Mouse (Mus musculus) thymus, postnatal 10 days (tissue): ENCODE results near the gene Zfpl1.
"Not testable (repeated sequence)": the region's sequence is repeated elsewhere in the genome, so short reads cannot be mapped to it uniquely, and the experiment has no call there.

Experiments used
- DNase-seq, 2 experiments: peaks; one replicate each; pipeline ENCODE4 v3.0.0; 2021; ENCODE audit warnings: low spot score in 2 of 2

Gene Zfpl1

DNA sequence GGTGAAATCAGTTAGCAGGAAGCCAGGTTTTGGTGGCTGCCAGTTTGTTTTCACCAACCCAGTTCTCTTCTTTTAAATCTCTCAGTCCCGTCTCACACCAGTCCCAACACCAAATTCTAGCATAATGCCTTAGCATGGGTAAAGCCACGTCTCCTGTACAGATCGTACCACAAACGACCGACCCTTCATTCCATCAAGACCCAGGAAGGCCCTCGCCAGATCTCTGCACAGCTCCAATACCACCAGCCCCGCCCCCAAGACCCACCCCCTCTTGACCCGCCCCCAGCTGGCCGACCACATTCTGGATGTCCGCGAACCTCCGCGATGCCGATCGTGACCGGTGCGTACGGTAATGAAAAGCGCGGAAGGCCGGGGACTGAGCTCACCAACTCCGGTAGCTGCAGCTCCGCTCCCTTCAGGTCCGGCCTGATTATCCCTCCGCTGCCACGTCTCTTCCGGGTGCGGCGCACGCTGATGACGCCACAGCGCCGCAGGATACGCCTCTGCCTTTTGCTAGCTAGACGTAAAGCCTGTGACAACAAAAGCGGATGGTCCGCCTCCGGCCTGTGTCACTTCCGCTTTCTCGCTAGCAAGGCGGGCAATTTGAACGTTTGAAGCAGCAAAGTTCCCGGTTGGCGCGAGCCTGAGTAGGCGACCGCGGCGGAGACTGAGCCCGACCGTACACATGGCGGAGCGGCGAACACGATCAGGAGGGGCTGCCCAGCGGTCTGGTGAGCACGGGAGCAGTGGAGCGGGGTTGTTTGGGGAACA, at the start of gene Zfpl1, which contains the start of gene Cdca5:
TSS of gene Zfpl1 (minus strand) at position 479 of the 771 bp plus-strand sequence.
TSS of gene Cdca5 (plus strand) at position 506 of the 771 bp plus-strand sequence.
- peak; percentile 94 to 96 for DNase-seq

DNA sequence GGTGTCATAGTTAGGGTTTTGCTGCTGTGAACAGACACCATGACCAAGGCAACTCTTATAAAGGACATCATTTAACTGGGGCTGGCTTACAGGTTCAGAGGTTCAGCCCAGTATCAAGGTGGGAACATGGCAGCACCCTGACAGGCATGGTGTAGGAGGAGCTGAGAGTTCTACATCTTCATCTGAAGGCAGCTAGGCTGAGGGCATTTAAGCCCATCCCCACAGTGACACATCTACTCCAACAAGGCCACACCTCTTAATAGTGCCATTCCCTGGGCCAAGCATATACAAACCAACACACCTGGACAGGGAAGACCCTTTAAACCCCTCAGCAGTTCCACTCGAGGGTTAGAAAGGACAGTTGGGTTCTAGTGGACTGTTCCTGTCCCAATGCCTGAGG, 48.4 kb upstream of the Zfpl1 start:
- DNase-seq: not testable (repeated sequence)

DNA sequence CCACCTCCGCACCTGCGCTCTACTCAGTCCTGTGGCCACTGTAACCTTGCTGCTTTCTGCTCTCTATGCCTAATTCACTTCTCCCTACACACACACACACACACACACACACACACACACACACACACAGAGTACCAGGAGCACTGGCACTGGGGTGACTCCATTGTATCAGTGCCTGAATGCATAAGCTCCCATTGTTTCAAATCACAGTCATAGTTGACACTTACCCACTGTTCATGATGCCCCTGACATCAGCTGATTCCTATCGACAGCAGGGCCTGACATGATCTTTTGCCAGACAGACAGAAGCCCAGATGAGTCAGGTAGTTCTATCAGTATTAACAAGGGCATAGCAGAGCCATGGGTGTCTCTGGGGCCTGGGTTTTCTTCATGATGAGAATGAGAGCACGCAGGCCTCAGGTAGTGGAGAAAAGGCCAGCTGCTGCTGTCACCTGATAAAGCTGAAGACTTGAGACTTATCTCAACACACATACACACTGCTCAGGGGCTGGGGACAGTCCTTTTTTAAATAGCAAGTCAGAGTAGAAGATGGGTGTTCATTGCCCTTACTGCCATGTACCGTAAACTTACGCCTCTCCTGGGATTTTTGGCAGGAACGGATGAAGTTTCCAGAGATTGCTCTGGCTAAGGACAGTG, 47.5 kb upstream of the Zfpl1 start:
- DNase-seq: no peak

DNA sequence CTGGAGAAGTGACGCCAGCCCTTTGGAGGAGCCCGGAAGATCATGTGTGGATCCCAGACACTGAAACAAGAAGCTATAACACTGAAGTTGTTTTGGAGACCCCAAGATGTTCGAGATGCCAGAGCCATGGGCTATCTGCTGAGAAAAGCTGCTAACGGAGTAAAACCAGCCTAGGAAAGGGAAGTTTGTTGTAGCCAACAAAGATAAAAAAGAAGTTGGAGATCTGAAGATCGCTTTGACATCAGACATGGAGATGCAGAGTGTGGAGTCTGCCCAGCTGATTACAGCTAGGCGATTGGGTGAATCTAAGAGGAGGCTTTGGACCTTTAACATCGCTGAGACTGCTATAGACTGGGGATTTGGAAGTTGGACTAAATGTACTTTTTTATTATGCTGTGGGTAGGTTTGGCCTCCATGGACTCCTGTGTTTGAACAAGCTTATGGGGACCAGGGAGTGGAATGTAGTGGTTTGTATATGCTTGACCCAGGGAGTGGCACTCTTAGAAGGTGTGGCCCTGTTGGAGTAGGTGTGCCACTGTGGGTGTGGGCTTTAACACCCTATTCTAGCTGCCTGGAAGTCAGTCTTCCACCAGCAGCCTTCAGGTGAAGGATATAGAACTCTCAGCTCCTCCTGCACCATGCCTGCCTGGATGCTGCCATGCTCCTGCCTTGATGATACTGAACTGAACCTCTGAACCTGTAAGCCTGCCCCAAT, 45.8 kb upstream of the Zfpl1 start:
- DNase-seq: not testable (repeated sequence)

DNA sequence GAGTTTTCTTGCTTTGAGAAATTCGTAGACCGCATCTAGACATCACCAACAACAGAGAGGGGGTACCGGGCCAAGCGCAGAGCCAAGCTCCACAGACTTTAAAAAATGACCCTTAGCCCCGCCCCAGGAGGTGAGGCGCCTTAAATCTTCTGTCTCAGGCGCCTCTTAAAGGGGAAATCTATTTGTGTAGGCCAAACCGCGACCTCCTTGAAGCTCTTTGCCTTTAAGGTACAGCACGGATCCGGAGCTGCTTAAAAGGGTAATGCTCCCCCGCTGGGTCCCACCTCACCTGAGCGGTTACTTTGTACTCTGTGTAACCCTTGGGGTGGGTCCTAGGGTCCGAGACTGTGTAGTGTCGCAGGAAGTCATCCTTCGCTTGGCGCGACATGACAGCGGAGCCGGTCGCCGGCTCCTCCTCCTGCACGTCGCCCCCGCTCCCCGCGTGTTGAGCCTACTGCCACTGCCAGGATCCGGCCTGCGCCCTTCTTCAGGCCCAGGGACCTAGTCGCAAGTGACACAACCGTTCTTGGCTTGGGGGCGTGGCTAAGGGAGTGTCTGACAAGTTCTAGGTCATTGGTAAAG, 43.1 kb upstream of the Zfpl1 start, which contains the start of gene Snx15:
TSS of gene Snx15 (minus strand) at position 545 of the 582 bp plus-strand sequence.
- peak; percentile 95 to 97 for DNase-seq

DNA sequence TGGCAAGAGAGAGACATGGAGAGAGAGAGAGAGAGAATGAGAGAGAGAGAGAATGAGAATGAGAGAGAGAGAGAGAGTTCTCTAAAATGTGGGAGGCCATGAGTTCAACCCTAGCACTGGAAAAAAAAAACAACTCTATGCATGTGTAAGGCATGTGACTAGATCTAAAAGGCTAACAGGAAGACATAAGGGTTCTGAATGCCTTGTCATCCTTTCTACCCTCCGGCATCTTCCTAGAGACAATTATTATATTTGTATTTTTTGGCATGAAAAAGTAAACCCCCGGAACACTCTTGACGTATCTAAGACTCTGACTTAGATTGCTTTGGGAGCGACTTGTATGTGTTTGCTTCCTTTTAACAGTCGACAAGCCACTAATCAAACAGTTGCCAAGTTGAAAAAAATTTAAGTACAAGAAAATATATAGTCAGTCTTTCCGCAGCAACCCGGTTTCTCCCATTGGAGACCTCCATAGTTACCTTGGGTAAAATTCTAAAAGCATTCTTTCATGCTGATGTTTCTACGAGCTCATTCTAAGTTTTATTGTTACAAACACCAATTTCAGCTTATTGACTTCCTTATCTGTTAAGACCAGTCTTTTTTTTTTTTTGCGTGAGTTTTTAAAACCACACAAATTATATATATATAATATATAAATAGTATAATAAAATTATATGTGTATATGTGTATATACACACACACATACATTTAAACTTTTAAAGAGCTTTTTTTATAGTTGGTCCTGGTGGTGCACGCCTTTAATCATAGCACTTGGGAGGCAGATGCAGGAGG, 42.2 kb upstream of the Zfpl1 start:
- no peak for DNase-seq

DNA sequence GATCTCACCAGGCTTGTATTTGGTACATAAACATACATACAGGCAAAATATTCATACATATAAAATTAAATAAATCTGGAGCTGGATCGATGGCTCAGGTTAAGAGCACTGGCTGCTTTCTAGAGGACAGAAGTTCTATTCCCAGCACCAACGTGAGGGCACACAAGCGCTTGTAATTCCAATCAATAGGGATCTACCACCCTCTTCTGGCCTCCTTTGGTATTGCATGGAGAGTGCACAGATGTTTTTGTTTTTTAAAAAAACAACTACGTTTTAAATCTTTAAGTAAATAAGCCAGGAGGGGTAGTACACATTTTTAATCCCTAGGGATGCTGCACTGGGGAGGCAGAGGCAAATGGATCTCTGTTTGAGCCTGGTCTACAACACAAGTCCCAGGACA, 41.5 kb upstream of the Zfpl1 start:
- peak; percentile 31 to 69 for DNase-seq

DNA sequence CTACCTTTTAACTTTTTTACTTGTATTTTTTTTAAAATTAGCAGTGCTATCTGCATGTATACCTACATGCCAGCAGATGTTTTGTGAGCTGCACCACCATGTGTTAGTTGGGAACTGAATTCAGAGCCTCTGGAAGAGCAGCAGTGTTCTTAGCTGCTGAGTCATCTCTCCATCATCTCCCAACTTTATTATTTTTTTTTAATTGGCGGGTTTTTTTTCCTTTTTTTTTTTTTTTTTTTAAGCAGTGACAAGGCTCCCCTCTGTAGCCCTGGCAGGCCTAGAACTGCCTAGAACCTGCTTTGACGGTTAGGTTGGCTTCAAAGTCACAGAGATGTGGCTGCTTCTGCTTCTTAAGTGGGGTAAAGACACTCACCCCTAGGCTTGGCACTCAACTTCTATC, 40.1 kb upstream of the Zfpl1 start:
- no peak for DNase-seq

DNA sequence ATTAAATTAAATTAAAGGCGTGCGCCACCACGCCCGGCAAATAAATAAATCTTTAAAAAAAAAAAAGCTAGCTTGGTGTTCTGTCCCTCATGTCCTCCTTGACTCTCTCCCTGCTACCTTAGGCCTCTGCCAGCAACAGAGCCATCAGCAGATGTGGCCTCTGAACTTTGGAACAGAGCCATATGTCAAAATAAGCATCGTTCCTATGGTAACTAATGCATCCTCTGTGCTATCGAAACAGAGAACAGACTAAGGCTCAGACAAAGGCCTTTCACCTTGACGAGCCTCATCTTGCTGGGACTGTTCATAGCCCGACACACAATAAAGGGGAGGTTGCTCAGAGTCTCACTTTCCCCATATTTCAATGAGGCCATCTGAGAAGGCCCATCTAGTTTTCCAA, 38.6 kb upstream of the Zfpl1 start:
- no peak for DNase-seq

DNA sequence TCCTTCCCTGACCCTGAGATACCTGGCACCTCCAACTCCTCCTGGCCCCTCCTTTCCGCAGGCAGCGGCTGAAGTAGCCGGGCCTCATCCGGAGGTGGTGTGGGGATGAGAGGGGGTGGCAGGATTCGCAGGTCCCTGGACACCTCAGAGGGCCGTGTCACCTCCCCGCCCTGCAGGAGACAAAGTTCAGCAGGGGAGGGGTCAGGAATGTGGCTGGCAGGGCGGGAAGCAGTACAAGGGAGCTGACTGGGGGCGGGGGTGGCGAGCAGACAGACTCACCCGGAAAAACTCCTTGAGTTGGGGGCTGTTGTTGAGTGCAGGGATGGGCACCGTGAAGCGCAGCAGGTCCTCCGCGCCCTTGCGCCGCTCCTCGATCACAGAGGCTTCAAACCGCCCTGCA, 37.0 kb upstream of the Zfpl1 start:
- DNase-seq: no peak

DNA sequence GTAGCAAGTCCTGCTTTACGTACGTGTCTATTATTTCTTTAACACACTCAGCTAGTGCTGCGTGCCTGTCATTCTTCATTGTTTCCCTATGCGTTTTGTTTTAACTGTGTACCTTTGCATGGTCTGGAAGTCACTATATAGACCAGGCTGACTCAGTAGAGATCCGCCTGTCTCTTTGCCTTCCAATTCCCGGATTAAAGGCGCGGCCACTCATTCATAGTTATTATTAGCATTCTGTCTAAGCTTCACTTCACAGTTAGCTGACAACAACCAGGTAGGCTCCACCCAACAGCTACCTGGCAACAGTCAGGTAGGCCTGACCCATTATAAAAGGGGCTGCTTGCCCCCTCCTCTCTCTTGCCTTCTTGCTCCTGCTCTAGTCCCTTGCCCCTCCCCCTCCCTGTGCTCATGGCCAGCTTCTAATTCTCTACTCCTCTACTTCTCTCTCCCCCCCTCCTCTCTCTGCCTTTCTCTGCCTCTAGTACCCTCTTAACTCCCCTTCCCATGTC, 34.0 kb upstream of the Zfpl1 start:
- no peak for DNase-seq

DNA sequence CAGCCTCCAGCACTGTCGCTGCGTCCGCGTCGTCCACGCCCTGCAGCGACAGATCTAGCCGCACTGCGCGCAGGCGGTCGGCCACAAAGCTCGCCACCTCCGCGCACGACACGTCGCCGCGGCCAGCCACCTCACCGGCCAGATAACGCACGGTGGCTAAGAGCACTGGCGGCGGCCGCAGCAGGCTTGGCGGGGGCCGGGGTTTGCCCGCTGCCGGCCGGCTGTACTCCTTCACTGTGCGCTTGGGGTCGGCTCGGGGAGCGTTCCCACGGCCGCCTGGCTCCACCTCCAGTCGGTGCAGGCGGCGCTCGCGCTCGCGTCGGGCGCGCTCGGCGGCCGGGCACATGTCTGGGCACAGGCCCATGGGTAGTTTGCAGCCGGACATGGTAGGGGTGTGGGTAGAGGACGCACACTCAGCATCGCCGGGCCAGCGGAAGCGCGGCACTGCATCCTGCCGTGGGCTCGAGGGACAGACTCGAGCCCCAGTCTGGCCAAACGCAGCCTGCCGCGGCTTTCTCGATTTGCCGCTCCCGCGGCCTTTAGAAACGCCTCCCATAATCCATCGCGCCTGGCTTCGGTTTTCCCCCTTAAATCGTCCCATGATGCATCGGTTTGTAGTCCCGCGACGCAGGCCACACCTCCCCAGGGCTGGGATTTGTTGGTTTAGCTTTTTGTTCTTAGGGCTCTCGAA, 33.4 kb upstream of the Zfpl1 start, which contains the start of gene Sac3d1:
TSS of gene Sac3d1 (minus strand) at position 665 of the 691 bp plus-strand sequence.
- DNase-seq: peak; percentile 83

DNA sequence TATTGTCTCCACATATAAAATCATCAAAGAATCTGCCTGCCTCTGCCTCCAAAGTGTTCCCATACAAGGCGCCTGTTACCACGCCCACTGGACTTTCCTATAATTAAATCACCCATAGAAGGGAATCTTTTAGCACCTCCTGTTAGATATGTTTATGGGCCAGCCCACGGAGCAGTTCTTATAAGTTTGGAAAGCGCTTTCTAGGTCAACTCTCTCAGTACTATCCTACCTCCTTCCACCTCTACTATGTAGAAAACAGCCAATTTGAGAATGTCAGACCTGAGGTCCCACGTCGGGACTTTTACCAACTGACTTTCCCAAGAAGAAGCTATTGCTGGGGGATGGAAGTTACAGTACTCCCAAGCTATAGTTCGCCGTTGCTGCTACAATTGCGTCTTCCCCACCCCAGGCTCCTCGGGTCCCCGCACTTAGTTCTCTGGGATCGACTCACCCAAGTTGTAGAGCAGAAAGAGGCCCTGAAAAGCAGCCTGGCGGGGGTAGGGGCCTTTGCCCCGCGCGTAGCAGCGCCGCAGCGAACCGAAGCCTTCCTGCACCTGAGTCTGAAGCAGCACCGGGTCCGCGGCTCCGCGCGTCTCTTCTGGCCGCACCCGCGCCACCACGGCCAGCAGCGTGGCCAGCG, 32.7 kb upstream of the Zfpl1 start:
- peak in 1 of 2 experiments; percentile 33 for DNase-seq

DNA sequence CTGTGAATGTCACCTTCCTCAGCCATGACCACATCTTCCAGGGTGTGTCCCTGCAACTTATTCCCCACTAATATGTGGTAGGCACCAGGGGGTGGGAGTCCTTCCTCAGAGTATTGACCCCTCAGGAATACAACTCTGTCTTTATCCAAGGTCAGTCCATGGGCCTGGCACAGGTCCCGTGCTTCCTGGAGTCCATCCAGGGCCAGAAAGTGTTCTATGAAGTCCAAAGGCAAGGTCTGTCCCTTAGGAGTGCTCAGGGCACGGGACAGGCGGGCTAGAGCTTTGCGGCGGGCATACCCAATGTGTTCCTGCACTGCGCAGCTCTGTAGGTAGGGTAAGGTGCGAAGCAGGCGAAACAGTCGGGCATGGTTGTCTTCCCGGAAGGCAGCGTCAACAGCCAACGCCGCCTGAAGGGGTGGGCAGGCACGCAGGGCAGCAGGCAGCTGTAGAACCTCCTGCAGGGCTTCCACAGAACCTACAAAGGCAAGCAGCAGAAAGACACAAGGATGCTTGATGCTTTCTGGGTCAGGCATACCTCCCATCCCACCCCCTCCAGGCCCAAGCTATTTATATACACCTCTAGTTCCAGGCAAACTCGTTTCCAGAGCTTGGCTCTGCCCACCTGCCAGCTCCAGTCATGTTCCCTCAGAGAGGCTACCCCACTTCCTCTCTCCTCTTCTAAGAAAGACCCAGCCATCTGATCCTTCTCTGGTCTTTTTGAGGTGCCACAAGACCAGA, 31.5 kb upstream of the Zfpl1 start:
- DNase-seq: no peak

DNA sequence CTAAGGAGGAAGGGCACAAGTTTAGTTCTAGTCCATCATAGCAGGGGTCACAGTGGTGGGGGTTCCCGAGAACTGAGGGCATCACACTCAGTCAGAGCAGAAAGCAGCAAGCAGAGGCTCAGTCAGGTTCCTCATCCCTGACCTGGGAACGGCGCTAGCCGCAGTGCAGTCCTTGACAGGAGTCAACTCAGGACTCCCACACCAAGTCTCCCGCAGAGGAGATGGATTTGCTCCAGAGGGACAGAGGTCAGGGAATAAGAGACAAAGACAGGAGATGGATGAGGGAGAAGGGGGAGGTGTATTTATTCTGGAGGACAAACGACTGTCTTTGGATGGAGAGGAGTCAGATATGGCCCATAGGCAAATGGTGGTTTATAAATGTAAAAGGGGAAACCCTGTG, 28.4 kb upstream of the Zfpl1 start:
- DNase-seq: no peak

DNA sequence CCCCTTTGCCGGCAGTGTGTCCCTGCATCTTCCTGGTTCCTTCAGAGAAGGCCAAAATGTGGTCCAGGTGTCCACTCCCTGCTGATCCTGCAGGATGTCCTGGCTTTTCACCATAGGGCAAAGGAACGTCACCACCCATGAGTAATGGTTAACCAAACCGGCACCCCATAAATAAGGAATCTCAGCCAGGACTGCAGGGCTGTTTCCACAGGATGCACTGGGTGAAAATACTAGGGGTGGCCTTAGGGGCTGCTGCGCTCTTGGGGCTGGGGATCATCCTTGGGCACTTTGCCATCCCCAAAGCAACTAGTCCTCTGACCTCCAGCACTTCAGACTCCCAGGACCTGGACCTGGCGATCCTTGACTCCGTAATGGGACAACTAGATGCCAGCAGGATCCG, 20.8 kb upstream of the Zfpl1 start, which contains the start of gene Naaladl1:
TSS of gene Naaladl1 (plus strand) at position 197 of the 400 bp plus-strand sequence.
- no peak for DNase-seq

DNA sequence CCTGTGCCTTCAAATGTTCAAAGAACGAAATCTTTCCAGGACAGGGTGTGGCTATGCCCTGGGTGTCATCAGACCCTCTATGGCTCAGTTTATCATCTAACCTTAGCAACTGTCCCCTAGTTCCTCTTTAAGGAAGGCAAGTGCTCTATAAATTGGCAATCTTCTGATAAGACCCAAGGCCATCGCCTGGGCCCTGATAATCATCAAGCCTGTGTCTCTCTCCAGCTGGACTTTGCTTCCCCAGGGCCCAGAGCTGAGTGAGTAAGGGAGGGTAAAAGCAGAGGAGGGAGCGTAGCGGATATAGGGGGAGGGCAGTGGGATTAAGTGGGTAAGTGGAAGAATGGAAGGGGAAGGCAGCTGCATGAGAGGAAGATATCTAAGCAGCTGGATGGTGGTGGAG, 19.7 kb upstream of the Zfpl1 start:
- no peak for DNase-seq

DNA sequence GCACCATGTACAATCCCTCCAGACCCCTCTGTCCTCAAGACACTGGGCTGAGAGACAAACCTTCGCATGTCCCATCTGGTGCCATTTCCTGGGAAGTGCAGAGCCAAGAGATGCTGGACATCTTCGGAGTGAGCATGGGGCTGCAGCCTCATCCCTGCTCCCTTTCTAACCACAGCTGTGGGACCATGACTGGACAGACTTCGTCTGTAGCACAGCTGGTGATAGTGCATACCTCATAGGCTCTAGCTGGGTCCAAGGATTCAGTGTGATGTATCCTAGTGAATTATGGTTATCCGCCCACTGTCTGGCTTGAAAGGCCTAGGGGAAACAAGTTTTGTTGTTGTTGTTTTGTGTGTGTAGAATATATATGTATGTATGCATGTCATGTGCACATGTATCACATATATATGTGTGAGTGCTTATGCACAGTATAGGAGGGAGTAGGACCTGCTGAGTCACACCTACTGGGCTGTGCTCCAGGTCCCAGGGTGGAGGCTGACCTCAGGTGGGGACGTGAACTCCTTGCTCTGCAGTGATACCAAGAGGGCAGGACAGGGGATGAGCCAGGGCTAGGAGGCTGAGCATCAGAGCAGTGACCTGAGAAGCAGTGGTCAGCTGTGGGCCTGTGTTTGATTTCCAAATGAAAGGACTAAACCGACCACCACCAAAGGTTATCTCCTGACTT, 17.6 kb upstream of the Zfpl1 start:
- DNase-seq: no peak
